Mouse (Mus musculus): ENCODE measurements at regions not wholly inside any gene's neighbourhood (a gene's known extent, or its start where the extent isn't known, plus 50 kb on each side); places are given as distances from the start of the nearest gene placed in this dataset.

DNA sequence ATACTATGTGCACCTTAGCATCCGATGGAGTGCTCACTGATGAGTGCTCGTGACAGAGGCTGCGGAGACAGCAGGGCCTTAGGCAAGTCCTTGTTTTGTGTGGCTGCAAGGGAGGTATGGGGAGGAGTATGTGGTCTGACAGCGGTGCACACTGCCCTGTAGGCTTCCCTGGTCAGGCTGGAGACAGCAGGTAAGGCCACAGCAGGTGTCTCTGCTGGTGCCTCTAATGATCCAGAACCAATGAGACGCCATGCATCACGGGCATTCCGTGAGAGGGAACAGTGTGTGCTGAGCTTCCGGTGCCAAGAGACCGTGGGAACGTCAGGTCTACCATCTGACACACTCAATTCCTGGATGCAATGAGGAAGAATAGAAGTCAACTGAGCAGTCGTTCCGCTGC, 114.8 kb downstream of the Nufip1 start:
- H3K36me3 ChIP-seq (ENCODE audit: control insufficient read depth in 1 of 2, insufficient read depth in 2 of 2, low read length in 2 of 2): no peaks in the 10 kb centered on the region
- no peak for DNase-seq (ENCODE audit: low read depth, low spot score)
- H3K79me2 ChIP-seq (ENCODE audit: control insufficient read depth, insufficient read depth, low read length, poor library complexity): no peaks in the 10 kb centered on the region

DNA sequence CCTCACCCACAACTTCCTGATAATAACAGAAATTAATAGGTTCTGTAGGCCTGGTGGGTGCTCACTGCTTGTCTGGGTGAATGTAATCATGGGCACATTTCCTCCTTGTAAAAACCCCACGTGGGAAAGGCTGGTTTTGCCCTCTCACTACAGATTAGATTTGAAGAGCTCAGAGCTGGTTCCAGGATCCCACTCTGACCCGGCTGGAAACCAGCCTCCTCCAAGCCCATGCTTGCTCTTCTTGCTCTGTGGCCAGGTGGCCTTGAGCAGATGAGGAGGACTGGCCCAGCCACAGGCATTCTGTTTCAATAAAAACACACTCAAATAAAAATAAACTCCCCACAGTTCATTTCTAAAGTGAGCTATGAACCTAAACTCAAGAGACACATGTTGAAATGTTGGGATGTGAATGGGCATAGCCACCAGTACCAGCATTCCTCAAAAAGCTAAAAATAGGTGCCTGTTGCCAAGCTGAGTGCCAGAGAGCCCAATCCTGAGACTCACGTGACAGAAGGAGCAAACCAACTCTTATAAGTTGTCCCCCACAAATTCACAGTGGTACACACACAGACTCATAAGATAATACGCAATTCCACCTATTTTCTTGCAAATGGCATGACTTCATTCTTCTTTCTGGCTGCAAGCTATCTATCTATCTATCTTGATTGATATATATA, 116.1 kb downstream of the Nufip1 start:
- no peaks in the 10 kb centered on the region for H3K36me3 ChIP-seq (ENCODE audit: control insufficient read depth in 1 of 2, insufficient read depth in 2 of 2, low read length in 2 of 2)
- TF ChIP-seq USF2 (IDR thresholded peaks at IDR 0.05; ENCODE audit: borderline replicate concordance in 1 of 2, insufficient read depth in 1 of 2, low read depth in 1 of 2, low read length in 2 of 2) (no peak), CHD2 (IDR thresholded peaks at IDR 0.05; ENCODE audit: low read length) (no peak), MEF2A (IDR thresholded peaks at IDR 0.05; ENCODE audit: extremely low read depth, insufficient replicate concordance, low read depth, low read length, poor library complexity, severe bottlenecking) (no peak), TAL1 (IDR thresholded peaks at IDR 0.05; ENCODE audit: low read length) (no peak), CTCF (IDR thresholded peaks at IDR 0.05 in 2 of 3, conservative IDR thresholded peaks at IDR 0.05 in 1 of 3; ENCODE audit: control insufficient read depth in 1 of 3, insufficient read depth in 1 of 3, low read depth in 2 of 3, low read length in 3 of 3, poor library complexity in 1 of 3, severe bottlenecking in 1 of 3) (no peak), POLR2A (IDR thresholded peaks at IDR 0.05; ENCODE audit: control insufficient read depth in 1 of 2, insufficient read depth in 1 of 2, low read depth in 1 of 2, low read length in 2 of 2, poor library complexity in 1 of 2) (no peak), MAFK (IDR thresholded peaks at IDR 0.05; ENCODE audit: borderline replicate concordance, low read depth, low read length) (no peak), ZKSCAN1 (IDR thresholded peaks at IDR 0.05; ENCODE audit: low read depth, low read length) (no peak), NELFE (IDR thresholded peaks at IDR 0.05; ENCODE audit: low read depth, low read length) (no peak), GABPA (IDR thresholded peaks at IDR 0.05; ENCODE audit: low read depth, low read length) (no peak), USF1 (IDR thresholded peaks at IDR 0.05; ENCODE audit: low read depth, low read length) (no peak), ZMIZ1 (IDR thresholded peaks at IDR 0.05; ENCODE audit: low read depth, low read length) (no peak), TCF12 (IDR thresholded peaks at IDR 0.05; ENCODE audit: low read depth, low read length) (no peak)
- no peak for DNase-seq (ENCODE audit: low read depth, low spot score)
- H3K9ac ChIP-seq (ENCODE audit: control insufficient read depth, low read depth, low read length, poor library complexity, severe bottlenecking): no peak overlapping the region
- no peak overlapping the region for H3K4me3 ChIP-seq (ENCODE audit: control insufficient read depth in 1 of 2, insufficient read depth in 1 of 2, low read depth in 2 of 2, low read length in 2 of 2)
- no peaks in the 10 kb centered on the region for H3K4me1 ChIP-seq (ENCODE audit: control insufficient read depth in 1 of 2, insufficient read depth in 2 of 2, low read length in 2 of 2)
- H3K27me3 ChIP-seq (ENCODE audit: control insufficient read depth in 1 of 2, insufficient read depth in 2 of 2, low read length in 2 of 2): no peaks in the 10 kb centered on the region
- no peaks in the 10 kb centered on the region for H3K79me2 ChIP-seq (ENCODE audit: control insufficient read depth, insufficient read depth, low read length, poor library complexity)
- no peak overlapping the region for H3K27ac ChIP-seq (ENCODE audit: control insufficient read depth, low read depth, low read length)
- H3K9me3 ChIP-seq (replicated peaks; ENCODE audit: insufficient read depth, low read length): no peaks in the 10 kb centered on the region

More for the DNA sequence above, 114.8 kb downstream of the Nufip1 start:
- no peaks in the 10 kb centered on the region for H3K27me3 ChIP-seq (ENCODE audit: control insufficient read depth in 1 of 2, insufficient read depth in 2 of 2, low read length in 2 of 2)
- H3K4me1 ChIP-seq (ENCODE audit: control insufficient read depth in 1 of 2, insufficient read depth in 2 of 2, low read length in 2 of 2): no peaks in the 10 kb centered on the region
- no peak overlapping the region for H3K27ac ChIP-seq (ENCODE audit: control insufficient read depth, low read depth, low read length)
- TF ChIP-seq NRF1 (IDR thresholded peaks at IDR 0.05; ENCODE audit: insufficient read depth, low read depth, low read length, poor library complexity, severe bottlenecking): no peak
- TF ChIP-seq POLR2AphosphoS5 (IDR thresholded peaks at IDR 0.05; ENCODE audit: borderline replicate concordance, low read depth, low read length): no peak
- TF ChIP-seq POLR2AphosphoS2 (IDR thresholded peaks at IDR 0.05; ENCODE audit: low read length): no peak
- TF ChIP-seq MYC (IDR thresholded peaks at IDR 0.05; ENCODE audit: low read depth, low read length): no peak
- no peak for TF ChIP-seq TBP (IDR thresholded peaks at IDR 0.05; ENCODE audit: low read depth, low read length)
- no peak for TF ChIP-seq TAL1 (IDR thresholded peaks at IDR 0.05; ENCODE audit: low read length)
- TF ChIP-seq SMC3 (IDR thresholded peaks at IDR 0.05; ENCODE audit: low read depth, low read length): no peak
- no peak for TF ChIP-seq JUND (IDR thresholded peaks at IDR 0.05; ENCODE audit: low read depth, low read length)
- H3K4me3 ChIP-seq (ENCODE audit: control insufficient read depth in 1 of 2, insufficient read depth in 1 of 2, low read depth in 2 of 2, low read length in 2 of 2): no peak overlapping the region
- no peaks in the 10 kb centered on the region for H3K9me3 ChIP-seq (replicated peaks; ENCODE audit: insufficient read depth, low read length)
- H3K9ac ChIP-seq (ENCODE audit: control insufficient read depth, low read depth, low read length, poor library complexity, severe bottlenecking): no peak overlapping the region
